Mouse (Mus musculus): ENCODE measurements at regions not wholly inside any gene's neighbourhood (a gene's known extent, or its start where the extent isn't known, plus 50 kb on each side); places are given as distances from the start of the nearest gene placed in this dataset.
A peak's percentile ranks its signal among the peaks of the same experiment; 100 is the strongest.

DNA sequence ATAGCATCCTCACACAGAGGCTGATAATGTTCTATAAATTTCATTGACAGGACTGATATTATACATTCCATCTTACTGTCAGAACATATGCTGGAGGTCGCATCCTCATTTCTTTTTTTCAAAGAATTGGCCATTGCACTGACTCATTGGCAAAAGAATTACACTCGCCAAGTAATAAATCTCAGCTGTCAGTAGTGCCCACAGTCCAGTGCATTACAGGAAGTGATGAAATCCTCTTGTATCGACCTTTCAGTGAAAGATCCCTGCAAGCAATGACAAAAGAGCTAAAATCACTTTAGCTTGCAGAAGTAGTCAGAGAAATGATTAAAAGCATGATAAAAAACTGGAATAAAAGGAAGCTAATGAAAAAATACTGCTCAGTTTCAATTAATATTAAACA is 1353.0 kb upstream of the 1700008P02Rik start:
- Histone ChIP-seq H3K27ac (ENCODE audit: low read depth, low read length) (no peak overlapping the region), H3K4me1 (ENCODE audit: control insufficient read depth, insufficient read depth, low read depth, low read length) (no peaks in the 10 kb centered on the region), H3K36me3 (ENCODE audit: control insufficient read depth, insufficient read depth, low read length) (no peaks in the 10 kb centered on the region), H3K4me2 (ENCODE audit: low read length) (no peak overlapping the region), H3K27me3 (replicated peaks; ENCODE audit: control insufficient read depth, insufficient read depth, low read length) (no peaks in the 10 kb centered on the region), H3K9ac (ENCODE audit: low read depth, low read length) (no peak overlapping the region), H3K4me3 (ENCODE audit: low read length) (no peak overlapping the region), H3K9me3 (ENCODE audit: control insufficient read depth, low read length) (no peaks in the 10 kb centered on the region)
- WGBS, result 61% methylated on average over 3 of the region's 3 CpGs
- ATAC-seq, result no peak; the same call in 1 of the 2 replicates

DNA sequence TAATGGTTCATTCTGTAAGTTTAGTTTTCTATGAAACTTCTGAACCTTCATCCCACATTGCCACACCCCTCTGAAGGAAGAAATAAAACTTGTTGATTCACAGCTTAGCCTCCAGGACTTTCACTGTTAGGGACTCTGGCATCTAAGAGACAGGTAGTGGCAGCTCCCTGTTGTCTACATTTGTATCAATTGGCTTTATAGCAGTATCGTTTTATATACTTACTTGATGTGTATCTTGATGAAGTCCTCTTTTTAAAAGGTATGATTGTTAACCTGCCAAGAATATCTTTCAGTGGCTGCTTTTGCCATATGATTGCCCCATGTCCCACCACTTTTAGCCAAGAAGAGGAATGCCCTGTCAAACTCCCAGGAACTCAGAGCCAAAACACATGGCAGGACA is 1333.7 kb upstream of the 1700008P02Rik start:
- H3K9ac ChIP-seq (ENCODE audit: low read depth, low read length), result no peak overlapping the region
- no peak overlapping the region for H3K27ac ChIP-seq (ENCODE audit: low read depth, low read length)
- no peak for ATAC-seq
- WGBS, result 91% methylated on average over 1 of the region's 1 CpGs
- H3K9me3 ChIP-seq (ENCODE audit: control insufficient read depth, low read length), result no peaks in the 10 kb centered on the region
- H3K36me3 ChIP-seq (ENCODE audit: control insufficient read depth, insufficient read depth, low read length), result no peaks in the 10 kb centered on the region
- H3K4me2 ChIP-seq (ENCODE audit: low read length), result no peak overlapping the region
- no peak overlapping the region for H3K4me3 ChIP-seq (ENCODE audit: low read length)
- H3K27me3 ChIP-seq (replicated peaks; ENCODE audit: control insufficient read depth, insufficient read depth, low read length), result no peaks in the 10 kb centered on the region
- H3K4me1 ChIP-seq (ENCODE audit: control insufficient read depth, insufficient read depth, low read depth, low read length), result no peaks in the 10 kb centered on the region

- ATAC-seq, result peak; percentile 63
- no peaks in the 10 kb centered on the region for H3K4me1 ChIP-seq (ENCODE audit: control insufficient read depth, insufficient read depth, low read depth, low read length)
- H3K27me3 ChIP-seq (replicated peaks; ENCODE audit: control insufficient read depth, insufficient read depth, low read length), result no peaks in the 10 kb centered on the region
- no peak overlapping the region for H3K4me3 ChIP-seq (ENCODE audit: low read length)
- no peak overlapping the region for H3K27ac ChIP-seq (ENCODE audit: low read depth, low read length)
- H3K4me2 ChIP-seq (ENCODE audit: low read length), result no peak overlapping the region
- WGBS, result 61% methylated on average over 8 of the region's 8 CpGs
- no peaks in the 10 kb centered on the region for H3K36me3 ChIP-seq (ENCODE audit: control insufficient read depth, insufficient read depth, low read length)
- H3K9me3 ChIP-seq (ENCODE audit: control insufficient read depth, low read length), result no peaks in the 10 kb centered on the region
- no peak overlapping the region for H3K9ac ChIP-seq (ENCODE audit: low read depth, low read length)
These were observed 1323.6 kb upstream of the 1700008P02Rik start for GRCm38 (mm10) chr3:7943646-7944381.
